Mouse (Mus musculus) hindbrain, postnatal 0 days (tissue): ENCODE results near the gene Ipo8. TPM values are rescaled to one million over a fixed set of nuclear protein-coding genes. Genes with fewer than 3 reads are reported as not detected.

Experiments used
- ATAC-seq: fragments of 200-750 bp; cut with Nextera tagmentation; 2 replicates; pipeline ENCODE4 v1.8.0; 2017; ENCODE audit warnings: mild to moderate bottlenecking, moderate TSS enrichment, moderate library complexity
- DNase-seq: peaks from one replicate; pipeline ENCODE4 v3.0.0-alpha.2; 2015; ENCODE audit warnings: low spot score
- H3K27ac ChIP-seq: fragments of 300-500 bp; sonication (generic); 2 replicates; pipeline ENCODE4 v1.5.1; 2014; ENCODE audit warnings: mild to moderate bottlenecking
- H3K27me3 ChIP-seq: fragments of 300-500 bp; sonication (generic); 2 replicates; pipeline ENCODE4 v1.6.1; 2014; ENCODE audit warnings: low read length, mixed read lengths; ENCODE audit not compliant: insufficient read depth
- H3K36me3 ChIP-seq: fragments of 300-500 bp; sonication (generic); 2 replicates; pipeline ENCODE4 v1.6.1; 2014; ENCODE audit warnings: low read length, mixed read lengths; ENCODE audit not compliant: insufficient read depth
- H3K4me1 ChIP-seq: fragments of 300-500 bp; sonication (generic); 2 replicates; pipeline ENCODE4 v1.6.1; 2014; ENCODE audit warnings: antibody characterized with exemption, low read length, mixed read lengths; ENCODE audit not compliant: insufficient read depth
- H3K4me2 ChIP-seq: fragments of 300-500 bp; sonication (generic); 2 replicates; pipeline ENCODE4 v1.6.1; 2014; ENCODE audit warnings: low read depth, mild to moderate bottlenecking, low read length, moderate library complexity, mixed read lengths
- H3K4me3 ChIP-seq: fragments of 300-500 bp; sonication (generic); 2 replicates; pipeline ENCODE4 v1.5.1; 2014; ENCODE audit warnings: low read length
- H3K9ac ChIP-seq: fragments of 300-500 bp; sonication (generic); replicated peaks from 2 replicates; pipeline ENCODE4 v1.6.1; 2014; ENCODE audit warnings: mild to moderate bottlenecking, low read length, moderate library complexity, mixed read lengths
- H3K9me3 ChIP-seq: fragments of 300-500 bp; sonication (generic); 2 replicates; pipeline ENCODE4 v1.6.1; 2016; ENCODE audit warnings: low read length, mixed read lengths
- CTCF ChIP-seq: IDR thresholded peaks from 2 replicates; pipeline ENCODE4 v1.5.1; 2016; ENCODE audit warnings: antibody characterized with exemption, control low read depth, low read depth
- WGBS: fragments of 180-500 bp; shearing (Covaris S2); extraction: QIAGEN DNeasy Blood & Tissue Kit; methylation state at CpG from one replicate; pipeline ENCODE4 v1.1.7; 2014; 5-methylcytosine and 5-hydroxymethylcytosine counted together
- polyA plus RNA-seq: library from polyadenylated mRNA; unstranded; fragments of >200 nt; fragmentation: Nextera tagmentation; extraction: Ambion mirVana; gene quantifications from 2 replicates; pipeline ENCODE4 v1.2.1, GENCODE M21; 2015
- total RNA-seq: library from RNA; depleted of rRNA; stranded (reverse); fragments of >200 nt; gene quantifications from 2 replicates; pipeline ENCODE4 v1.2.3, GENCODE M21; 2014

Gene Ipo8
- total and polyA plus RNA-seq, 2 experiments from 2014 or later: 14.4 to 28.9 TPM

DNA sequence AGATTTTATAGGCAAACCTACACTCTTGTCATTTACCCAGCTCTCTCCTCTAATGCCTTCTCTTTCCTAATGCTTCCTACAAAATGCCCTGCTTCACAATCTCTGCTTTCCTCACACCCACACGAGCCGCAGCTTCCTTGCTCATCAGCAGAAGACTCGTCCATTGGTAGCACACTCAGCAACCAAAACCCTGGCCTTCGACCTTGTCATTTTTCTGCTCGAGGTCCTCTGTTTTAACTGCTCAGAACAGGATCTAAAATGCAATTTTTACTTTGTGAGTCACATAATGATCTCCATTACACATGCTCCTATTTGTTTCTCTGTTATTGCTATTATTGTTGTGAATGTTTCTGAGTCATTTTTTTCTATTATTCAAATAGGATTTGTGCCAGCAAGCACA lies 45.1 kb downstream of the Ipo8 start:
- no peak overlapping the region for H3K27ac ChIP-seq
- H3K36me3 ChIP-seq: peaks cover 51% of the 10 kb centered on the region

DNA sequence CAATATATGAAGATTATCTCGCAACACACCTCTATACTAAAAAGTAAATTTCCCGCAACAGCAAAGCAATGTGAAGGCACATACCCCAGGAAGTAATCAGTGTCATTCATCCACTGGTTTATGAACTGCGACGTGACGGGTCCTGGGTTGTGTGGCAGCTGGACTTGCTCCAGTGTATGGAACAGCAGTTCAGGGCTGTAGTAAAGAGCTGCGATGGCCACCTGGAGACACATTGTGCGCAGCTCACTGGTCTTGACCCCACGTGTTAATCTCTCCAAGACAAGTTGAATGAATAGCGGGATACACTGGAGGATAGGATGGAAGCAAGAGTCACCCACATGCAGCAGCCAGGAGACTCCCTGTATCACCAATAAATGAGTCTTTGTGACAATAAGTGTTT lies 46.8 kb downstream of the Ipo8 start:
- no peak for ATAC-seq
- Histone ChIP-seq H3K9ac (no peak overlapping the region), H3K27me3 (no peaks in the 10 kb centered on the region), H3K4me1 (no peaks in the 10 kb centered on the region), H3K4me3 (no peak overlapping the region), H3K9me3 (no peaks in the 10 kb centered on the region), H3K4me2 (no peak overlapping the region), H3K27ac (no peak overlapping the region), H3K36me3 (peaks cover 51% of the 10 kb centered on the region)
- WGBS: 86% methylated on average over 9 of the region's 9 CpGs
- TF ChIP-seq CTCF: no peak
- DNase-seq: no peak

More for the DNA sequence above, 45.1 kb downstream of the Ipo8 start:
- Histone ChIP-seq H3K27me3 (no peaks in the 10 kb centered on the region), H3K9ac (no peak overlapping the region), H3K4me3 (no peak overlapping the region), H3K9me3 (no peaks in the 10 kb centered on the region), H3K4me2 (no peak overlapping the region), H3K4me1 (no peaks in the 10 kb centered on the region)
- WGBS: 90% methylated on average over 5 of the region's 5 CpGs
- ATAC-seq: no peak
- no peak for TF ChIP-seq CTCF
- DNase-seq: no peak

DNA sequence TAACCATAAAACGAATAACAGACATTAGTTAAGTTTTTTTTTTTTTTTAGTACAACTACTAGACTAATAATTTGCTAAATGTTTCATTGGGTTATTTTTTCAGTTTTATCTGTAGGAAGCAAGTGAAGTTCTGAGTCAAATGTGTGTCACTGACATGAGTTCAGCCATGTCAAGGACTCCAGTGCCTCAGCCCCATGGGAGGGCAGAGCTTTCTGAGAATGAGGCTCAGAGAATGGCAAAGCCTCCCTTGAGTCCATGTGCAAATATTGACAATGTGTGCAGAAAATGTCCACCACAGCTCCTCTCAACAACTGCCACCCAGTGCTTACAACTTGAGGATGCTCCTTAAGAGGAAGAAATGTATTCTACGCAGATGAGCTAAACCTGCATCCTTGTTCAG lies 55.0 kb downstream of the Ipo8 start:
- no peaks in the 10 kb centered on the region for H3K4me1 ChIP-seq
- no peak overlapping the region for H3K9ac ChIP-seq
- H3K4me3 ChIP-seq: no peak overlapping the region
- no peak for ATAC-seq
- no peak for TF ChIP-seq CTCF
- WGBS: 95% methylated on average over 2 of the region's 2 CpGs
- no peak overlapping the region for H3K27ac ChIP-seq
- no peak overlapping the region for H3K4me2 ChIP-seq
- no peak for DNase-seq
- H3K36me3 ChIP-seq: peaks cover 51% of the 10 kb centered on the region; the same call in 1 of the 2 replicates
- no peaks in the 10 kb centered on the region for H3K27me3 ChIP-seq
- H3K9me3 ChIP-seq: no peaks in the 10 kb centered on the region

DNA sequence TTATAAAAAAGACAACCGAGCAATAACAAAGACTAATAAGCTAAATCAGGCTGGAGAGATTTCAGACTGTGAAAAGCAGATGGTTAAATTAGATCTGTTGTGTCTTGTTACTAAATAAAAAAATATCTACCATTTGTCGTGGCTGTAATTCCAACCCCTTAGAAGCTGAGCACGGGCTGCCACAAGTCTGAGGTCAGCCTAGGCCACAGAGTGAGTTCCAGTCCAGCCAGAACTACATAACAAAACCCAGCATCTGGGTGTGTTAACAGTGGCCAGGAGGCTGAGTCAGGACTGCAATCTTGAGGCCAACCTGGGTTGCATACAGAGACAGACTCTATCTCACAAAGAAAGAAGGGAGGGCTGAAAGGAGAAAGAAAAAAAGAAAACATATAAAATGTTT lies 59.8 kb downstream of the Ipo8 start:
- H3K4me3 ChIP-seq: no peak overlapping the region
- H3K9me3 ChIP-seq: no peaks in the 10 kb centered on the region
- no peak overlapping the region for H3K9ac ChIP-seq
- peaks cover 33% of the 10 kb centered on the region; the same call in 1 of the 2 replicates for H3K36me3 ChIP-seq
- H3K4me1 ChIP-seq: no peaks in the 10 kb centered on the region
- H3K27me3 ChIP-seq: no peaks in the 10 kb centered on the region
- no peak overlapping the region for H3K4me2 ChIP-seq
- 84% methylated on average over 3 of the region's 3 CpGs for WGBS
- DNase-seq: no peak
- ATAC-seq: no peak
- no peak for TF ChIP-seq CTCF
- H3K27ac ChIP-seq: no peak overlapping the region

DNA sequence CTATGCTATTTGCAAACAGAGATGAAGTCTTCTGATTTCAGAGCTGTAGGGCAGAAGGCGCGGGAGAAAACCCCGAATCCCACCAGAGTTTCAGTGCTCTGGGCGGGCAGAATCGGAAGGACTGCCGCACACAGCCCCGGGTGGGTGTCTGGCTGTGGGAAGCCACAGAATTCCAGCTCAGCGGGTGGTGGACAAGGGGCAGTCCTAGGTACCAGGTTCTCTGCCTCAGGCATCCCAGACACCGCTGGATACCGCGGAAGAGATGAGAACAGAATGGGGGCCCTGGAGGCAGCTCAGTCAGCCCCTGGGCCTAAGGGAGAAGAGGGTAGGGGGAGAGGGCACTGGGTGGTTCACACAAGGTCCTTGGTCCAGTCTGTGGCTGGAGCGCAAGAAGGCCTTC lies 62.8 kb downstream of the Ipo8 start:
- Histone ChIP-seq H3K9ac (no peak overlapping the region), H3K27ac (no peak overlapping the region), H3K9me3 (no peaks in the 10 kb centered on the region), H3K27me3 (no peaks in the 10 kb centered on the region), H3K36me3 (peaks cover 15% of the 10 kb centered on the region; the same call in 1 of the 2 replicates), H3K4me2 (no peak overlapping the region), H3K4me1 (no peaks in the 10 kb centered on the region), H3K4me3 (no peak overlapping the region)
- no peak for ATAC-seq
- TF ChIP-seq CTCF: no peak
- WGBS: 82% methylated on average over 12 of the region's 12 CpGs
- DNase-seq: no peak

DNA sequence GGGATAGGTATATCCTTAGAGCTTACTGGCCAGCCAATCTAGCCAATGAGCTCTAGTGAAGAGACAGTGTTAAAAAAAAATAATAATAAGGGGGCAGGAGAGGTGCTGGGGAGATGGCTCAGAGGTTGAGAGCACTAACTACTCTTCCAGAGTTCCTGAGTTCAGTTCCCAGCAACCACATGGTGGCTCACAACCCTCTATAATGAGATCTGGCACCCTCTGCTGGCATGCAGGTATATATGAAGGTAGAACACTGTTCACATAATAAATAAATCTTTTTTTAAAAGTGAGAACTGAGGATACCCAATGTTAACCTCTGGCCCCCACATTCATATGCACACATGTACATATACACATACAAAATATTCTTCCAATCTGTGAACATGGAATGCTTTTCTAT lies 64.0 kb downstream of the Ipo8 start:
- ATAC-seq (no peak), DNase-seq (no peak)
- Histone ChIP-seq H3K9ac (no peak overlapping the region), H3K4me3 (no peak overlapping the region), H3K9me3 (no peaks in the 10 kb centered on the region), H3K36me3 (peaks cover 8% of the 10 kb centered on the region; the same call in 1 of the 2 replicates), H3K27me3 (no peaks in the 10 kb centered on the region), H3K27ac (no peak overlapping the region), H3K4me2 (no peak overlapping the region), H3K4me1 (no peaks in the 10 kb centered on the region)
- no peak for TF ChIP-seq CTCF

DNA sequence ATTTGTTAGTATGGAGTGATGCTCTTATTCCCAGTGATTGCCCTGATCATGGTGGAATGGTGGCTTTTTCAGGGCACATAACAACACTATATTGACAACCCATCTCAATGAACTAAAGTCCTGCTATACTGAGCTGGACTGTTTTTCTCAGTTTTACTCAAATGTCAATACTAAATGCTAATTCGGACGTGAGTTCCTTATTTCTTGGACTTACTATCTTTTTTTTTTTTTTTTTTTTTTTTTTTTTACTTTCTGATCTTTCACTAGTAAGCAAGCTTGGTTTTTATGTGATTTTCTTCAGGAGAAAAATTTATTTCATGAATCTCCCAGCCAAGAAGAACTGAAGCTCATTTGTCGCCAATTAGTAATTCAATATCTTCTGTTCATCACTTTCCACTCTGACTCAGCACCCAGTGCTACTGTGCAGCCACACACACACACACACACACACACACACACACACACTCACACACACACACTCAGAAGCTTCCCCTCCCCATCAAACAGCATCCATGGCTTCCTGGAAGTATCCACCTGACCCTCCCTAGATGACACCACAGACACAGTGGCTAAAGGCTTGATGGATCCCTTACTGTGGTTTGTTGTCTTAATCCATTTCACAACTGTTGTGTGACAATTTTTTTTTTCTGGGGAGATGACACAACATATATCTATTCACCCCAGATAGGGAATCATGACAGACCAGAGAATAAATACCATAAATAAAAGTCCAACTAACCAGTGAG lies 69.1 kb downstream of the Ipo8 start:
- Histone ChIP-seq H3K4me2 (no peak overlapping the region), H3K4me3 (no peak overlapping the region), H3K9me3 (no peaks in the 10 kb centered on the region), H3K27ac (no peak overlapping the region), H3K9ac (no peak overlapping the region), H3K36me3 (no peaks in the 10 kb centered on the region), H3K4me1 (no peaks in the 10 kb centered on the region), H3K27me3 (no peaks in the 10 kb centered on the region)
- WGBS: 97% methylated on average over 3 of the region's 3 CpGs
- DNase-seq (no peak), ATAC-seq (no peak)
- no peak for TF ChIP-seq CTCF
